Mouse (Mus musculus): ENCODE measurements at regions not wholly inside any gene's neighbourhood (a gene's known extent, or its start where the extent isn't known, plus 50 kb on each side); places are given as distances from the start of the nearest gene placed in this dataset.
A peak's percentile ranks its signal among the peaks of the same experiment; 100 is the strongest.

- Histone ChIP-seq H3K27ac (peak overlapping the region; percentile 56; the same call in 1 of the 2 replicates), H3K36me3 (no peaks in the 10 kb centered on the region), H3K27me3 (ENCODE audit: insufficient read depth, poor library complexity, severe bottlenecking) (no peaks in the 10 kb centered on the region), H3K9me3 (no peaks in the 10 kb centered on the region), H3K4me1 (no peaks in the 10 kb centered on the region), H3K4me3 (no peak overlapping the region)
- WGBS: 67% methylated on average over 10 of the region's 10 CpGs
- DNase-seq (ENCODE audit: low spot score): no peak
These were observed 135.9 kb upstream of the Unc93a2 start for GRCm38 (mm10) chr17:7521127-7521526.
